Mouse (Mus musculus): ENCODE data around the gene Acsf3.

DNA sequence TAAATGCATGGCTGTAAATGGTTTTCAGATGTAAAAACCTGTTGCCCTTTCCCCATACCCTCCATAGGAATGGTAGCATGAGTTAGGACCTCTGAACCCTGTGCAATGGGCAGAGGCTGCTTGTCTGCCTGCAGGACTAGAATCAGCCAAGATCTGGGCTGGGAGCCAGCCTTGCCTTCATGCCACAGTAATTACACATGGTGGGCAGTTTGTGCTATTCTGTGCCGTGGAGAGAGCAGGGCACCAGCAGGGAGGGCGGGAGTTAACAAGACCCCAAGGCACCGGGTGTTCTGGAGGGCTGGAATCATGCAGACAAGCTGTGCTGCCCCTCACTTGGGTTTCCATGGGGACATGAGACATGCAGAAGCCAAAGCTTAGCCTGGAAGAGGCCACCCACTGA, 30.1 kb downstream of the Acsf3 start:
- TF ChIP-seq CTCF (IDR thresholded peaks at IDR 0.05; ENCODE audit: control insufficient read depth, insufficient read depth, low read length) = no peak
- no peak for TF ChIP-seq POLR2A (IDR thresholded peaks at IDR 0.05; ENCODE audit: borderline replicate concordance, control insufficient read depth, low read depth, low read length)

Measured in bone marrow, adult 2 months (tissue).